Comparison of ENCODE assay signal across 12 mouse cellular contexts in the genomic region with DNA sequence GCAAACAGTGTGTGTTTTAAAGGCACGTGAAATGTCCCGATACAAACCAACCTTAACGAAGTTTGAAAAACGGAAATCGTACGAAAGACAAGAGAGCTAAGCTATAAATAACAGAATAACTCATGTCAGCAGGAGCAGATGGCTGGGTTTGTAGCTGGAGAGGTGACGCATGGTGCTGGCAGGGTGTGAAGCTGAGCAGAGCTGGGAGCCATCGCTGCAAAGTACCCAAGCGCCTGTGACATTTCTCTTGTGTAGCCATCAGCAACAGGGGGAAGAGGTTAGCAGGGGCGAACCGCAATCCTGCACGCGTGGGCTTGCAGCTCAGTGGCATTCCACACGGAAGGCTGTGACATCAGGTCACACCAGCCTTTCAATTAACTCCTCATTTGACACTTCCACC.
DNase-seq lines count a peak whose midpoint lies in the region; ATAC-seq and TF ChIP-seq lines count a peak whose summit lies in the region.
"Had no signal": no experiment of that assay in that cellular context is flagged by ENCODE, and none has a peak within 500 bp of the region (broad histone marks: within the 10 kb centered on the region; RNA-seq: fewer than 3 reads in every experiment).

No protein-coding gene starts in this region.

- H3K4me3 ChIP-seq in forebrain, embryonic 13.5 days: no peak overlapping the region
- no peak overlapping the region for H3K4me3 ChIP-seq in forebrain, embryonic 11.5 days (ENCODE audit: low read depth, low read length)
- no peak overlapping the region for H3K4me3 ChIP-seq in kidney, postnatal 0 days (replicated peaks; ENCODE audit: low read depth, low read length)
- no peak overlapping the region for H3K4me3 ChIP-seq in thymus, adult 2 months (ENCODE audit: control insufficient read depth, insufficient read depth, low read length)
- H3K4me3 ChIP-seq in intestine, postnatal 0 days (ENCODE audit: low read depth, low read length): no peak overlapping the region
- H3K4me3 ChIP-seq: liver, embryonic 12.5 days had no signal

- DNase-seq in forebrain, embryonic 11.5 days (ENCODE audit: low spot score): no peak
- peak; percentile 34 for DNase-seq in kidney, postnatal 0 days (ENCODE audit: low spot score)
- DNase-seq in kidney, adult 18-20 months: no peak
- DNase-seq in brain, adult 2 months (ENCODE audit: low read depth, low spot score): peak; percentile 94
- DNase-seq in cerebellum, postnatal 14 days: peak; percentile 69 to 72
- DNase-seq in thymus, adult 2 months: no peak
- DNase-seq: adrenal gland, postnatal 10 days had no signal

- no peak overlapping the region for H3K4me2 ChIP-seq in forebrain, embryonic 13.5 days
- no peak overlapping the region for H3K4me2 ChIP-seq in forebrain, embryonic 11.5 days (ENCODE audit: low read depth, low read length, severe bottlenecking)
- H3K4me2 ChIP-seq in kidney, postnatal 0 days (ENCODE audit: low read length): no peak overlapping the region
- no peak overlapping the region for H3K4me2 ChIP-seq in intestine, postnatal 0 days (replicated peaks; ENCODE audit: low read depth)
- H3K4me2 ChIP-seq: liver, embryonic 12.5 days had no signal

- no peak for TF ChIP-seq CTCF in kidney, postnatal 0 days (IDR thresholded peaks at IDR 0.05; ENCODE audit: low read depth)
- no peak for TF ChIP-seq CTCF in thymus, adult 2 months (IDR thresholded peaks at IDR 0.05; ENCODE audit: borderline replicate concordance, control insufficient read depth, extremely low read depth, insufficient read depth, low read length, poor library complexity)
- TF ChIP-seq CTCF in intestine, postnatal 0 days (IDR thresholded peaks at IDR 0.05; ENCODE audit: low read depth): no peak

- peaks cover 4% of the 10 kb centered on the region; the same call in 1 of the 2 replicates for H3K9me3 ChIP-seq in forebrain, embryonic 13.5 days (replicated peaks)
- H3K9me3 ChIP-seq in forebrain, embryonic 11.5 days (ENCODE audit: control insufficient read depth, low read length): no peaks in the 10 kb centered on the region; the same call in 1 of the 2 replicates
- no peaks in the 10 kb centered on the region for H3K9me3 ChIP-seq in kidney, postnatal 0 days (replicated peaks; ENCODE audit: low read length)
- H3K9me3 ChIP-seq in intestine, postnatal 0 days (ENCODE audit: control insufficient read depth): no peaks in the 10 kb centered on the region
- H3K9me3 ChIP-seq: liver, embryonic 12.5 days had no signal

- no peaks in the 10 kb centered on the region for H3K36me3 ChIP-seq in forebrain, embryonic 13.5 days (ENCODE audit: poor library complexity, severe bottlenecking)
- H3K36me3 ChIP-seq in forebrain, embryonic 11.5 days (ENCODE audit: control insufficient read depth, insufficient read depth, low read length): no peaks in the 10 kb centered on the region
- no peaks in the 10 kb centered on the region for H3K36me3 ChIP-seq in kidney, postnatal 0 days (ENCODE audit: insufficient read depth, low read length)
- H3K36me3 ChIP-seq in thymus, adult 2 months (ENCODE audit: control insufficient read depth, insufficient read depth, low read length): no peaks in the 10 kb centered on the region
- H3K36me3 ChIP-seq in intestine, postnatal 0 days (ENCODE audit: control insufficient read depth, insufficient read depth): no peaks in the 10 kb centered on the region
- H3K36me3 ChIP-seq: liver, embryonic 12.5 days had no signal

- H3K9ac ChIP-seq in forebrain, embryonic 13.5 days: no peak overlapping the region
- H3K9ac ChIP-seq in forebrain, embryonic 11.5 days (ENCODE audit: low read length): no peak overlapping the region
- H3K9ac ChIP-seq in kidney, postnatal 0 days (ENCODE audit: low read depth, low read length): no peak overlapping the region
- H3K9ac ChIP-seq in intestine, postnatal 0 days (ENCODE audit: low read depth, low read length): no peak overlapping the region
- H3K9ac ChIP-seq: liver, embryonic 12.5 days had no signal

- 69% methylated on average over 14 of the region's 14 CpGs for WGBS in forebrain, embryonic 13.5 days
- 83% methylated on average over 14 of the region's 14 CpGs for WGBS in forebrain, embryonic 11.5 days
- 21% methylated on average over 14 of the region's 14 CpGs for WGBS in kidney, postnatal 0 days
- 71% methylated on average over 14 of the region's 14 CpGs for WGBS in thymus, adult 2 months
- WGBS in intestine, postnatal 0 days: 72% methylated on average over 14 of the region's 14 CpGs

- ATAC-seq in forebrain, embryonic 13.5 days: 0 out of 2 replicates have a peak, but pooled peaks have one; percentile 45
- no peak for ATAC-seq in forebrain, embryonic 11.5 days (replicated peaks; ENCODE audit: low FRiP score)
- ATAC-seq in kidney, postnatal 0 days (replicated peaks; ENCODE audit: low FRiP score, low read depth): no peak
- no peak for ATAC-seq in intestine, postnatal 0 days
- ATAC-seq: inflammation-experienced regulatory T-cells, adult 6 months; liver, embryonic 12.5 days had no signal

- H3K27me3 ChIP-seq in forebrain, embryonic 13.5 days: no peaks in the 10 kb centered on the region
- H3K27me3 ChIP-seq in forebrain, embryonic 11.5 days (ENCODE audit: control insufficient read depth, insufficient read depth, low read length): no peaks in the 10 kb centered on the region
- no peaks in the 10 kb centered on the region for H3K27me3 ChIP-seq in kidney, postnatal 0 days (ENCODE audit: insufficient read depth, low read length)
- no peaks in the 10 kb centered on the region for H3K27me3 ChIP-seq in thymus, adult 2 months (ENCODE audit: control insufficient read depth, insufficient read depth, low read length)
- H3K27me3 ChIP-seq in intestine, postnatal 0 days (replicated peaks; ENCODE audit: control insufficient read depth, insufficient read depth, low read length): no peaks in the 10 kb centered on the region
- H3K27me3 ChIP-seq: liver, embryonic 12.5 days had no signal

- no peak for TF ChIP-seq POLR2A in thymus, adult 2 months (IDR thresholded peaks at IDR 0.05; ENCODE audit: control insufficient read depth, extremely low read depth, insufficient read depth, low read length, poor library complexity)

- H3K4me1 ChIP-seq in forebrain, embryonic 13.5 days: 0 out of 2 replicates have a peak, but pooled peaks cover 4% of the 10 kb centered on the region
- no peaks in the 10 kb centered on the region for H3K4me1 ChIP-seq in forebrain, embryonic 11.5 days (replicated peaks; ENCODE audit: control insufficient read depth, insufficient read depth, low read length)
- no peaks in the 10 kb centered on the region for H3K4me1 ChIP-seq in kidney, postnatal 0 days (replicated peaks; ENCODE audit: insufficient read depth, low read length)
- H3K4me1 ChIP-seq in thymus, adult 2 months (replicated peaks; ENCODE audit: control insufficient read depth, insufficient read depth, low read length): no peaks in the 10 kb centered on the region
- no peaks in the 10 kb centered on the region for H3K4me1 ChIP-seq in intestine, postnatal 0 days (replicated peaks; ENCODE audit: control insufficient read depth, insufficient read depth, low read length)
- H3K4me1 ChIP-seq: liver, embryonic 12.5 days had no signal

- H3K27ac ChIP-seq in forebrain, embryonic 13.5 days: 0 out of 2 replicates have a peak overlapping the region, but pooled peaks have one; percentile 25
- no peak overlapping the region for H3K27ac ChIP-seq in forebrain, embryonic 11.5 days (ENCODE audit: low read depth, low read length)
- H3K27ac ChIP-seq in kidney, postnatal 0 days: no peak overlapping the region
- no peak overlapping the region for H3K27ac ChIP-seq in thymus, adult 2 months (ENCODE audit: control insufficient read depth, insufficient read depth, low read length)
- H3K27ac ChIP-seq in intestine, postnatal 0 days (ENCODE audit: low read depth, low read length): no peak overlapping the region
- H3K27ac ChIP-seq: liver, embryonic 12.5 days; macrophage had no signal

Comparison
In these comparisons a context has a peak if more than half of its experiments do, and no peak if none do; other contexts are left out.
1. DNase-seq: peak in kidney, postnatal 0 days (single experiment), brain, adult 2 months (single experiment) and cerebellum, postnatal 14 days (2 of 2); none in forebrain, embryonic 11.5 days (single experiment), kidney, adult 18-20 months (single experiment) and thymus, adult 2 months (single experiment).